Comparison of ENCODE assay signal across 9 mouse cellular contexts in genomic region chr11:72086251-72087046, GRCm38 (mm10). TPM values are rescaled to one million over a fixed set of nuclear protein-coding genes. Genes with fewer than 3 reads are reported as not detected.
DNase-seq lines count a peak whose midpoint lies in the region; ATAC-seq and TF ChIP-seq lines count a peak whose summit lies in the region.
"Had no signal": no experiment of that assay in that cellular context is flagged by ENCODE, and none has a peak within 500 bp of the region (broad histone marks: within the 10 kb centered on the region; RNA-seq: fewer than 3 reads in every experiment).

No protein-coding gene starts in this region.

- no peaks in the 10 kb centered on the region for H3K9me3 ChIP-seq in forebrain, embryonic 11.5 days (ENCODE audit: control insufficient read depth, low read length)
- H3K9me3 ChIP-seq in limb, embryonic 12.5 days = no peaks in the 10 kb centered on the region
- no peaks in the 10 kb centered on the region for H3K9me3 ChIP-seq in intestine, postnatal 0 days (ENCODE audit: control insufficient read depth)

- peak; percentile 94 for DNase-seq in brain, embryonic 14.5 days (ENCODE audit: low read depth)
- DNase-seq in forebrain, embryonic 11.5 days (ENCODE audit: low spot score) = no peak
- DNase-seq in heart, postnatal 4 days = peak; percentile 39
- DNase-seq in right cerebral cortex, postnatal 36 days (ENCODE audit: low spot score in 2 of 2) = peak; percentile 65 to 81
- no peak for DNase-seq in adrenal gland, postnatal 10 days

- peak overlapping the region; percentile 7; the same call in 1 of the 2 replicates for H3K9ac ChIP-seq in forebrain, embryonic 11.5 days (ENCODE audit: low read length)
- H3K9ac ChIP-seq in limb, embryonic 12.5 days (replicated peaks) = no peak overlapping the region; the same call in 1 of the 2 replicates
- no peak overlapping the region for H3K9ac ChIP-seq in intestine, postnatal 0 days (ENCODE audit: low read depth, low read length)

- TF ChIP-seq POLR2A in brain, embryonic 14.5 days (IDR thresholded peaks at IDR 0.05; ENCODE audit: borderline replicate concordance, extremely low read depth, insufficient read depth, insufficient read length, poor library complexity, severe bottlenecking) = no peak

- H3K36me3 ChIP-seq in forebrain, embryonic 11.5 days (ENCODE audit: control insufficient read depth, insufficient read depth, low read length) = no peaks in the 10 kb centered on the region
- H3K36me3 ChIP-seq in limb, embryonic 12.5 days = no peaks in the 10 kb centered on the region
- no peaks in the 10 kb centered on the region for H3K36me3 ChIP-seq in intestine, postnatal 0 days (ENCODE audit: control insufficient read depth, insufficient read depth)

- WGBS in forebrain, embryonic 11.5 days = 46% methylated on average over 11 of the region's 11 CpGs
- WGBS in limb, embryonic 12.5 days = 21% methylated on average over 11 of the region's 11 CpGs
- WGBS in intestine, postnatal 0 days = 49% methylated on average over 11 of the region's 11 CpGs

- no peaks in the 10 kb centered on the region for H3K27me3 ChIP-seq in forebrain, embryonic 11.5 days (ENCODE audit: control insufficient read depth, insufficient read depth, low read length)
- H3K27me3 ChIP-seq in limb, embryonic 12.5 days = no peaks in the 10 kb centered on the region
- H3K27me3 ChIP-seq in intestine, postnatal 0 days (replicated peaks; ENCODE audit: control insufficient read depth, insufficient read depth, low read length) = no peaks in the 10 kb centered on the region

- no peak for TF ChIP-seq CTCF in brain, embryonic 14.5 days (IDR thresholded peaks at IDR 0.05; ENCODE audit: borderline replicate concordance, extremely low read depth, insufficient read depth, insufficient read length)
- TF ChIP-seq CTCF in intestine, postnatal 0 days (IDR thresholded peaks at IDR 0.05; ENCODE audit: low read depth) = no peak

- no peak overlapping the region for H3K4me2 ChIP-seq in forebrain, embryonic 11.5 days (ENCODE audit: low read depth, low read length, severe bottlenecking)
- H3K4me2 ChIP-seq in limb, embryonic 12.5 days = no peak overlapping the region
- no peak overlapping the region for H3K4me2 ChIP-seq in intestine, postnatal 0 days (replicated peaks; ENCODE audit: low read depth)

- peaks cover 3% of the 10 kb centered on the region for H3K4me1 ChIP-seq in forebrain, embryonic 11.5 days (replicated peaks; ENCODE audit: control insufficient read depth, insufficient read depth, low read length)
- H3K4me1 ChIP-seq in limb, embryonic 12.5 days (replicated peaks) = peaks cover 19% of the 10 kb centered on the region
- H3K4me1 ChIP-seq in intestine, postnatal 0 days (replicated peaks; ENCODE audit: control insufficient read depth, insufficient read depth, low read length) = no peaks in the 10 kb centered on the region

- ATAC-seq in forebrain, embryonic 11.5 days (replicated peaks; ENCODE audit: low FRiP score) = no peak
- ATAC-seq in limb, embryonic 12.5 days (ENCODE audit: insufficient number of reproducible peaks, insufficient read depth, low FRiP score, low TSS enrichment, low read depth) = peak; percentile 47; the same call in 1 of the 2 replicates
- ATAC-seq in monocyte, adult 5-6 weeks (replicated peaks; ENCODE audit: insufficient number of reproducible peaks, low FRiP score, low TSS enrichment, poor library complexity, severe bottlenecking) = no peak
- ATAC-seq in intestine, postnatal 0 days = no peak

- 0 out of 2 replicates have a peak overlapping the region, but pooled peaks have one; percentile 27 for H3K27ac ChIP-seq in forebrain, embryonic 11.5 days (ENCODE audit: low read depth, low read length)
- H3K27ac ChIP-seq in limb, embryonic 12.5 days = peak overlapping the region; percentile 78
- H3K27ac ChIP-seq in intestine, postnatal 0 days (ENCODE audit: low read depth, low read length) = no peak overlapping the region

- no peak overlapping the region for H3K4me3 ChIP-seq in forebrain, embryonic 11.5 days (ENCODE audit: low read depth, low read length)
- no peak overlapping the region for H3K4me3 ChIP-seq in limb, embryonic 12.5 days (replicated peaks)
- H3K4me3 ChIP-seq in intestine, postnatal 0 days (ENCODE audit: low read depth, low read length) = no peak overlapping the region

RNA-seq across cellular contexts. Expression of gene Pimreg, which starts 44.6 kb away (rescaled TPM):
- polyA plus RNA-seq in brain, embryonic 14.5 days (2012; rRNA removed) = 29.9 and 53.4 TPM in 2 replicates
- 228 and 241 TPM in 2 replicates for polyA plus RNA-seq in forebrain, embryonic 11.5 days (2014; fragmentation: Nextera tagmentation; extraction: Ambion mirVana)
- total RNA-seq in heart, postnatal 4 days (2021) = 10 to 100 TPM; 30.5 to 38.3 TPM
- polyA plus RNA-seq in limb, embryonic 12.5 days (2016; fragmentation: Nextera tagmentation; extraction: Ambion mirVana) = 133 and 138 TPM in 2 replicates
- not detected in 3 replicates for total RNA-seq in monocyte, adult 5-6 weeks (2017)
- total RNA-seq in adrenal gland, postnatal 10 days (2021) = 10 to 100 TPM; 14.1 to 23.8 TPM
- 14.0 and 17.4 TPM in 2 replicates for polyA plus RNA-seq in intestine, postnatal 0 days (2015; fragmentation: Nextera tagmentation; extraction: Ambion mirVana)
- total RNA-seq: liver, adult 2 months had no signal

RNA-seq across cellular contexts. Expression of gene Pitpnm3, which starts 49.1 kb away (rescaled TPM):
- polyA plus RNA-seq in brain, embryonic 14.5 days (2012; rRNA removed) = 8.2 and 13.0 TPM in 2 replicates
- polyA plus RNA-seq in forebrain, embryonic 11.5 days (2014; fragmentation: Nextera tagmentation; extraction: Ambion mirVana) = 0.20 and 0.43 TPM in 2 replicates
- 1 to 10 TPM; 1.7 TPM for total RNA-seq in heart, postnatal 4 days (2021)
- polyA plus RNA-seq in limb, embryonic 12.5 days (2016; fragmentation: Nextera tagmentation; extraction: Ambion mirVana) = 0.13 and 0.18 TPM in 2 replicates
- not detected in 3 replicates for total RNA-seq in monocyte, adult 5-6 weeks (2017)
- total RNA-seq in adrenal gland, postnatal 10 days (2021) = 1 to 10 TPM; 1.4 to 1.5 TPM
- polyA plus RNA-seq in intestine, postnatal 0 days (2015; fragmentation: Nextera tagmentation; extraction: Ambion mirVana) = 0.68 and 0.86 TPM in 2 replicates

RNA-seq across cellular contexts. Expression of gene Aipl1, which starts 49.1 kb away (rescaled TPM):
- polyA plus RNA-seq in brain, embryonic 14.5 days (2012; rRNA removed) = 0.30 and 0.38 TPM in 2 replicates
- 0.20 and 0.41 TPM in 2 replicates for polyA plus RNA-seq in forebrain, embryonic 11.5 days (2014; fragmentation: Nextera tagmentation; extraction: Ambion mirVana)
- under 1 TPM in 1 of 2 experiments, not detected in 1; 0.29 TPM for total RNA-seq in heart, postnatal 4 days (2021)
- polyA plus RNA-seq in limb, embryonic 12.5 days (2016; fragmentation: Nextera tagmentation; extraction: Ambion mirVana) = 0.31 and 0.32 TPM in 2 replicates
- total RNA-seq in monocyte, adult 5-6 weeks (2017) = 0.67 TPM in 1 of 3 replicates, not detected in the others
- total RNA-seq in adrenal gland, postnatal 10 days (2021) = under 1 TPM; 0.27 to 0.33 TPM
- 0.10 and 0.17 TPM in 2 replicates for polyA plus RNA-seq in intestine, postnatal 0 days (2015; fragmentation: Nextera tagmentation; extraction: Ambion mirVana)
- total RNA-seq: liver, adult 2 months had no signal
- polyA plus RNA-seq: liver, adult 2 months had no signal

Comparison
In these comparisons a context has a peak if more than half of its experiments do, and no peak if none do; other contexts are left out.
1. DNase-seq: peak in brain, embryonic 14.5 days (single experiment), heart, postnatal 4 days (single experiment) and right cerebral cortex, postnatal 36 days (2 of 2); none in forebrain, embryonic 11.5 days (single experiment) and adrenal gland, postnatal 10 days (single experiment).